Mouse (Mus musculus) yolk sac, embryonic 10.5 days (tissue): ENCODE measurements around the gene Prmt2.

ENCODE experiments used
- DNase-seq: peaks from one replicate; pipeline ENCODE4 v3.0.0-alpha.2; 2017; ENCODE audit warnings: low spot score

Gene Prmt2

DNA sequence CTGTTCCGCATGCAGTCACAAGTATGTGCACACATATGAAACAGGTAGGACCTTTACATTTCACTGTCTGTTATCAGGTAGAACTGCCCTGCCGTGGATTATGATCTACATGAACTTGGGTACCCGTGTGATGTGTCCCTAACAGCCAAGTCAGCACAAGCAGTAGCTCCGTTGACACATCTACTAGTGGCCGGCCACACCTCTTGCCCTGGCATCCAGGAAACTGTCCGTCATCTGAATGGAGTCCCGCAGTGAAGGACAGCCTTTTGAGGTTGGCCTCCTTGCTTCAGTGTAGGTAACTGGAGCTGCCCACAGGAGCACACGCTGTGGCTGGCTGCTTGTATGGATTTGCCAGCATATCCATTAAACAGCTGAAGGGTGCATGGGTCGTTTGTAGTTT is 19.4 kb downstream of the Prmt2 start:
- DNase-seq = no peak

GRCm38 (mm10) chr10:76217056-76217455 is 20.6 kb downstream of the Prmt2 start:
- no peak for DNase-seq

DNA sequence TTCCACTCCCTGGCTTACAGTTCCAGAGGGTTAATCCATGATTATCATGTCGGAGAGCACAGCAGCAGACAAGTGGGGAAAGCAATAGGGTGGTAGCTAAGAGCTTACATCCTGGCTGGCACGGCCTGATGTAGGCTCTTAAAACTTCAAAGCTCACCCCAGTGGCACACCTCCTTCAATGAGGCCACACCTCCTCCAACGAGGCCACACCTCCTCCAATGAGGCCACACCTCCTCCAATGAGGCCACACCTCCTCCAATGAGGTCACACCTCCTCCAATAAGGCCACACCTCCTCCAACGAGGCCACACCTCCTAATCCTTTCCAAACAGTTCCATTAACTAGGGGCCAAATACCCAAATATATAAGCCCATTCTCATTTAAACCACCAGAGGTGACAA is 23.5 kb downstream of the Prmt2 start:
- no peak for DNase-seq

- no peak for DNase-seq
Measured at GRCm38 (mm10) chr10:76212121-76212520, 25.5 kb downstream of the Prmt2 start.

- DNase-seq = no peak
Measured at GRCm38 (mm10) chr10:76210806-76211205, 26.9 kb downstream of the Prmt2 start.

GRCm38 (mm10) chr10:76209241-76209640 is 28.4 kb downstream of the Prmt2 start:
- DNase-seq = no peak

DNA sequence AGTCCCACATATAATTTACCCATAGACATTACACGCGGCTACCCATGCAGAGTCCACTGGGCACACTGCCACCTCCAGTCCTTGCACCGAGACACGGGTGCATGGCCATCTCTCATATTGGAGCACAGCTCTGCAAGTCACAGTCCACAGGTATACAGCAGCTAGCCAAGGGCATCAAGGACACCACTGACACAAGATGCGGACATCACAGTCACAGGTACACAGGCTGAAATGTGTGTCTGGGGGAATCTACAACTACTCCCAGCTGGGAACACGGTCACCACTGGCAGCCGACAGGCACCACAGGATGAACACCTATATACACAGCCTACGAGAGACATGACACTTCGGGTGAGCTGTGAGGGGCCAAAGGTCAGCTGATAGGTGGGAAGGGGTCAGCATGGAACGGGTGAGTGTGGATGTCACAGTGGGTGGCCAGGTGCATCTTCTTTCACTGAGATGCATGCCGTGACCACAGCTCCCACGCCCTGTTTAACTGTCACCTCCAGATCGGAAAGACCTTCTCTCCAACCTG is 30.3 kb downstream of the Prmt2 start:
- no peak for DNase-seq

DNA sequence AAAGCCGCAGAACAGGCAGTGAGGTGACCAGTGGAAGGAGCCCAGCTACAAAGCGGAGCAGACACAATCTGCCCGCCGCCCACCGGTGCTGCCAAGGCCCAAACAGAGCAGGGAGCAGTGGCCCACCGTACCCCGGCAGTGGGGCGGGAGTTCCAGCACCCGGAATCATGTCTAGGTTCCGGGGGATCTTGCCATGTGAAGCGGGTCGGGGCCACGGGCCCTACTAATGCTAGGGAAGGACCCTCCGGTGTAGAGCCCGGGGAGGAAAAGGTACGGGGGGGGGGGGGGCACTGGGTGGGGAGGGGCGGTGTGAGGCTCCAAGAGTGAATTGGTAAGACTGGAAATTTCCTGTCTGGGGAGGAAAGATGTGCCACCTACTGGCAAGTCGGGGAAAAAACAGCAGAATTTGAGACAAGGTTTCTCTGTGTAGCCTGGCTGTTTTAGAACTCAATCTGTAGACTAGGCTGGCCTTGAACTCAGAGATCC is 33.8 kb downstream of the Prmt2 start:
- DNase-seq = peak; percentile 38

- peak; percentile 62 for DNase-seq
Measured at GRCm38 (mm10) chr10:76201978-76202377, 35.7 kb downstream of the Prmt2 start.

- no peak for DNase-seq
Measured at GRCm38 (mm10) chr10:76201416-76201815, 36.2 kb downstream of the Prmt2 start.

- DNase-seq = no peak
Measured at GRCm38 (mm10) chr10:76188010-76188409, 49.7 kb downstream of the Prmt2 start.

DNA sequence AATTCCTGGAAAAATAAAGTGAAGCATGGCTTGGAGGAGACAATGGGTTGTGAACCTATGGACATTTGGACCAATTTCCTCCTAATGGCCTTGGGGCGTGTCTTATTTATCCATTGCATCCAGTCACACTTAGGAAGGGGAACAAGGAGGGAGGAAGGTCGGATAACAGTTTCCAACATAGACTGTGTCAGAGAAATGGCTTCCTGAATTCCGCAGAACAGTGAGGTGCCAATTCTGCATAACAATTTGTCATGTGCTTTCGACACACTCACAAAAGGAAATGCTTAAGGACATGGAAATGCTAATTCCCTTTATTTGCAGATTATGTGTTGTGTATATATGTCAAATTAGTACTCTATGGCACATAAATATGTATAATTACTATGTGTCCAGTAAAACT is 52.4 kb downstream of the Prmt2 start:
- DNase-seq = no peak

DNA sequence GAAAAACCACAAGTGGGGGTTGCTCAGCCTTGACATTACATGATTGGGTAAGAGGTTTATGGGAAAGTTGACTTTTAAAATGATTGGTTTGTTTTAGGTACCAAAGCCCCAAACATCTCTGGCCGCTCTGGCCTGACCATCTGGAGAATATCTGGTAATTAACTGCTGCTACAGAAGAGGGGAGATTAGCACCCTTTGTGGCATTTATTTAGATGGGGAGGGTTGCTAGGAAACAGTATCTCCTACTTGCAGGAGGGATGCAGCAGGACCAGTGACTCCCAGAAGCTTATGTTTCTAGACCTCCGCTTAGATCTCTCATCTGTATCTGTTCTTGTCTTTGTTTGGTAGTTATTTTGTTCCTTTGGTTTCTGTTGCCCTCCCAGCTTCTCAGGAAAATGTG is 62.8 kb downstream of the Prmt2 start:
- DNase-seq = no peak

DNA sequence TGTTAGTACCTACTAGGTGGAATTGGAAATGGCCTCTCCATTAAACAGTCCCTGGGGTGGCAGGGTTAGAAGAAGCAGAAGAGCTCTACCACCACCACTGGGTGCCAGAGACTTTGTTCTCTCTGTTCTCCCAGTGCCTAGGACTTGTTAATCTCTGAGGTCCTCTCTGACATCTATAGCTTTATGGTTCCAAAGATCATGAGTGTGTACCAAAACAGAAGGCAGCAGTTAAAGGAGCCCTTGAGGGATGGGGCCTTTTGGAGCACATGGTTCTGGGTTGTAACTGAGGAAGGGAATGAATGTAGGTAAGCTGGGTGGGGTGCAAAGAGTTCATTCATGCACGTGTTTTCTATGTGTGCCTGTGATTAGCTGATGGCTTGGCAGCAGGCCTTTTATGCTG is 79.7 kb downstream of the Prmt2 start:
- no peak for DNase-seq

DNA sequence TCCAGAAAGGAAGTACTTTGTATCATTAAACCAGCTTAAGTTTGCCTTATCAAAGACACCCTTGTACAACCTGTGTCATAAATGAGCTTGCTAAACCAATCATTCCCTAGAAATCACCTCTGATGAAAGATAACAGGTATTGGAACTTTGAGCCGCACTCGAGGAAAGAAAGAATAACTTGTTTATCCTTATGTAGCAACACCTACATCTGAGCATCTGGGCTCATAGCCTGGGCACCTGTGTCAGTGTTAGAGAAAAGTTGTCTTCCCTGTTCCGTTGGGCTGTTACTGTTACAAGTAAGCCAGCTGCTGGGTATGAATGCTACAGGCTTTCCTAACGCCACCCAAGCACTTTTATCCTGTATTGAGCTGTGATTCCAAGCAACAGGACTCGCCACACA is 80.1 kb downstream of the Prmt2 start:
- no peak for DNase-seq
